Mouse (Mus musculus): ENCODE measurements around the gene Fam227a. TPM values are rescaled to one million over a fixed set of nuclear protein-coding genes. Genes with fewer than 3 reads are reported as not detected.
A peak's percentile ranks its signal among the peaks of the same experiment; 100 is the strongest.

The Fam227a gene
- polyA plus RNA-seq (2014; fragmentation: Nextera tagmentation; extraction: Ambion mirVana), result 3.4 and 5.3 TPM in 2 replicates

DNA sequence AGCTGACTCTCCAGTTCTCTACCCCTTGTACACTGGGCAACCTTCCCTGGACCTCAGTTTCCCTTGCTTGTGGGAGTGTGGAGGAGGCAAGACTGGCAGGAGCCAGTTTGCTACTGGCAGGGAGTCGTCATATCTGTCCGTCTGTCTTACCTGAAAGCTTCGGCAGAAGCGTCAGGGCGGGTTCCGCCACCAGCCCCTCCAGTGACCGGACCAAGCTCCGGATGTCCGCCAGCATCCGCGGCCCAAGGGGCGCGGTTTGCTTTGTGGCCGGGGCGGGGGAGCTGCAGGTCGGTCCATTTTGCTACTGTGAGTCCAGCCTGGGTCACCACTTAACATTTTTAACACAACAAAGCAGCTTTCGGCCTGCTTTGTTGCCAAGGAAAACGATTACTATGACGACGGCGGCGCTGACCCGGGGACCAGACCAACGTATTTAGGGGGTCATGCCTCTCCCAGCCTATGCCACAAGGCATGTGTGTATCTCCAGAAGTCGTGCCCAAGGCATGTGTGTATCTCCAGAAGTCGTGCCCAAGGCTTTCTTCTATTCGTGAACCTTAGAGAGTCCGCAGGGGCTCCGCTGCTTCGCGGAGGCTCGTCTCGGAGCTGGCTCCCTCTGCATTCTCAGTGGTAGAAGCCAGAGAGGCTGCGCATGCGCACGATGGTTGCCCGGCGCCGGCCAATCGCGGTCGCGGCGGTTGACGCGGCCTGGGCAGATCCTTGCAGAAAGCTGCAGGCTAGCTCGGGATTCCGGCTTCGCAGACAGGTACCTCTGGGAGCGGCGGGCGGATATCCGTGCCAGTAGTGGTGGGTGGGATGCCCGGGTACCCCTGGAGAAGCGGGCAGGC, at the start of gene Fam227a, which contains the start of gene Cby1:
Gene Fam227a (minus strand): TSS at position 426 of the 845 bp plus-strand sequence.
Gene Cby1 (plus strand): TSS at position 669 of the 845 bp plus-strand sequence.
- ATAC-seq (peak; percentile 93), DNase-seq (ENCODE audit: low spot score) (peak; percentile 95)
- no peaks in the 10 kb centered on the region for H3K27me3 ChIP-seq (replicated peaks; ENCODE audit: control insufficient read depth, insufficient read depth, low read length)
- H3K9me3 ChIP-seq (replicated peaks; ENCODE audit: control insufficient read depth, low read length), result no peaks in the 10 kb centered on the region
- peak within 1 kb of the TSS; percentile 53 for H3K4me3 ChIP-seq (ENCODE audit: low read depth, low read length)
- H3K27ac ChIP-seq (ENCODE audit: low read depth, low read length), result peak within 1 kb of the TSS; percentile 94
- H3K4me1 ChIP-seq (ENCODE audit: control insufficient read depth, insufficient read depth, low read length), result peaks cover 5% of the 10 kb centered on the region; the same call in 1 of the 2 replicates
- H3K9ac ChIP-seq (ENCODE audit: low read length), result peak within 1 kb of the TSS; percentile 80
- 0 out of 2 replicates have a peak, but pooled peaks cover 14% of the 10 kb centered on the region for H3K36me3 ChIP-seq (ENCODE audit: control insufficient read depth, insufficient read depth, low read length)
- under 1% methylated on average over 55 of the region's 55 CpGs for WGBS
- H3K4me2 ChIP-seq (ENCODE audit: low read length), result peak within 1 kb of the TSS; percentile 62

DNA sequence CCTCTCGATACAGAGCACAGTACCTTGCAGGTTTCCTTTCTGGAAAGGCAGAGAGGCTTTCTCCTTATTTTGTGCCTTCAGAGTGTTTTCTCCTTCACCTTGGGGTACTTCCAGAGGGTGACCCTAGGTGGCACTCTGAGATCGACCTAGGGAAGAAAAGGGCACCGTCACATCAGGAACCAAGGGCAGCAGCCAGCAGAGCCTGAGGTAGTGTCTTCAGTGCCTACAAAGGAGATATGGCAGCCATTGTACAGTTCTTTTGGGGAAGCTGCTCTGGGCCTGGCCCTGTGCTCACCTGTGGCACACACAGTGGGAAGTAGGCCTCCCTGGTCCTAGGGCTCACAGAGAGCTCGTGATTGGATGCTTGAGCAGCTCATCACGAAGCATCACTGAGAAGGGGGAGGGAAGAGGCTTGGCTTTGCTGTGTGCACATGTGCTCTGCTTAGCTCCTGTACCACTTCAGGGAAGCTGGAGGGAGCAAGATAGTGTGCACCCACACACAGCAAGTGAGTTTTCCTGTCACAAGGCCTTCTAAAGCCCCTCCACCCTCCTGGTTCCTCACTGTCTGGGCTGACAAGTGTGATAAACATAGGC, 49.6 kb upstream of the Fam227a start:
- Histone ChIP-seq H3K27me3 (replicated peaks; ENCODE audit: control insufficient read depth, insufficient read depth, low read length) (no peaks in the 10 kb centered on the region), H3K9me3 (replicated peaks; ENCODE audit: control insufficient read depth, low read length) (no peaks in the 10 kb centered on the region), H3K4me2 (ENCODE audit: low read length) (no peak overlapping the region), H3K36me3 (ENCODE audit: control insufficient read depth, insufficient read depth, low read length) (peaks cover 60% of the 10 kb centered on the region), H3K4me3 (ENCODE audit: low read depth, low read length) (no peak overlapping the region), H3K27ac (ENCODE audit: low read depth, low read length) (no peak overlapping the region), H3K4me1 (ENCODE audit: control insufficient read depth, insufficient read depth, low read length) (no peaks in the 10 kb centered on the region), H3K9ac (ENCODE audit: low read length) (no peak overlapping the region)
- DNase-seq (ENCODE audit: low spot score) (no peak), ATAC-seq (no peak)
- WGBS, result 85% methylated on average over 5 of the region's 5 CpGs

DNA sequence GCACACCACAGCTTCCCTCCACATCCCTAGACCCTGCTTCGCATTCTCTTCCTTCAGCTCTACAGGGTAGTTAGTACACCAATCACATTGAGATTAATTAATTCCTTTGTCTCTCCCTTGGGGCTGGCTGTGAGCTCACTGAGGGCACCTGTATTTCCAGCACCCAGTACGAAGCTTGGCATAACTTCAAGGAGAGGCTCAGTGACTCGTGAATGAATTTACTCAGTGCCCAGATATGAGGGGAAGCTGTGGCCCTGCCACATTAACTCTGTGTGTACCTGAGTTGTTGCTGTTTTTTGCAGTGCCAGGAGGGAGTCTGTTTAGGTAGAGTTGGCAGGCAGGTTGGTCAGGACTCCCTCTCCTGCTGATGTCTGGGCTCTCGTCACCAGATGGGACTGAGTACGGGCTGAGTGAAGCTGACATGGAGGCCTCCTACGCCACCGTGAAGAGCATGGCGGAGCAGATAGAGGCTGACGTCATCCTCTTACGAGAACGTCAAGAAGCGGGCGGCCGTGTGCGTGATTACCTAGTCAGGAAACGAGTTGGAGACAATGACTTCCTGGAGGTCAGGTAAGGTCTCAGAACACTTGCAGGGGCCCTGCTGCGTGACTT, 48.0 kb upstream of the Fam227a start:
- Histone ChIP-seq H3K4me1 (ENCODE audit: control insufficient read depth, insufficient read depth, low read length) (no peaks in the 10 kb centered on the region), H3K9ac (ENCODE audit: low read length) (no peak overlapping the region), H3K36me3 (ENCODE audit: control insufficient read depth, insufficient read depth, low read length) (peaks cover 44% of the 10 kb centered on the region), H3K27ac (ENCODE audit: low read depth, low read length) (no peak overlapping the region), H3K9me3 (replicated peaks; ENCODE audit: control insufficient read depth, low read length) (no peaks in the 10 kb centered on the region), H3K27me3 (replicated peaks; ENCODE audit: control insufficient read depth, insufficient read depth, low read length) (no peaks in the 10 kb centered on the region), H3K4me3 (ENCODE audit: low read depth, low read length) (no peak overlapping the region), H3K4me2 (ENCODE audit: low read length) (no peak overlapping the region)
- DNase-seq (ENCODE audit: low spot score), result peak; percentile 13
- no peak for ATAC-seq
- 81% methylated on average over 17 of the region's 17 CpGs for WGBS

DNA sequence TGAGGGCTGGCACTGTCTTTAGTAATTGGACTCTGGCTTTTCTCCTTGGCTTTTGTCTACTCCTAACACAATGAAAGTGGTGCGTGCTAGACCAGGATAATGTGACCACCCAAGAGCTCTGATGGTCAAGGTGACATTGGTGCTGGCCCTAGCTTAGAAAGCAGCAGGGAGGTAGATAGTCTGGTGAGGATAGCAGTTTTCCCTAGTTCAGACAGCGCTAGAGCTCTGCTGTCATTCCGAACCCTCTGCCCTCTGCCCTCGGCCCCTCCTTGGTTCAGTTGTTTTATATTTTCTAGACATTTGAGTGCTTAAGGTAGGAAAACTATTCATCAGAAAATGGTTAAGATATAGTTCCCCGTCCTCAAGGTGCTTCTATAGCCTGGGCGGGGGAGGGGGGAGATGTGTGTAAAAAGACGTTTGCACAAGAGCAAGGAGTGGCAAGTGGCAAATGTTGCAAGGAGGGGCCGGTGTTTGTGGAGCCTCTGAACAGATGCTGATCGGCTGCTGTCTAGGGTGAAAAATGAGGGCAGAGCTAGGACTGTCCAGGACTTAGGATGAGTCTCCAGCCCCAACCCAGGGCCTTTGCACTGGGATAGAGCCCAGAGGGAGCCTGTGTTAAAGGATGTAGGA, 38.9 kb upstream of the Fam227a start:
- no peak overlapping the region for H3K4me3 ChIP-seq (ENCODE audit: low read depth, low read length)
- no peak for DNase-seq (ENCODE audit: low spot score)
- peaks cover 11% of the 10 kb centered on the region for H3K36me3 ChIP-seq (ENCODE audit: control insufficient read depth, insufficient read depth, low read length)
- H3K9me3 ChIP-seq (replicated peaks; ENCODE audit: control insufficient read depth, low read length), result no peaks in the 10 kb centered on the region
- 77% methylated on average over 9 of the region's 9 CpGs for WGBS
- H3K4me1 ChIP-seq (ENCODE audit: control insufficient read depth, insufficient read depth, low read length), result peaks cover 2% of the 10 kb centered on the region
- ATAC-seq, result peak; percentile 12; the same call in 1 of the 2 replicates
- H3K27me3 ChIP-seq (replicated peaks; ENCODE audit: control insufficient read depth, insufficient read depth, low read length), result no peaks in the 10 kb centered on the region
- H3K9ac ChIP-seq (ENCODE audit: low read length), result no peak overlapping the region
- H3K4me2 ChIP-seq (ENCODE audit: low read length), result no peak overlapping the region
- H3K27ac ChIP-seq (ENCODE audit: low read depth, low read length), result peak overlapping the region; percentile 84

DNA sequence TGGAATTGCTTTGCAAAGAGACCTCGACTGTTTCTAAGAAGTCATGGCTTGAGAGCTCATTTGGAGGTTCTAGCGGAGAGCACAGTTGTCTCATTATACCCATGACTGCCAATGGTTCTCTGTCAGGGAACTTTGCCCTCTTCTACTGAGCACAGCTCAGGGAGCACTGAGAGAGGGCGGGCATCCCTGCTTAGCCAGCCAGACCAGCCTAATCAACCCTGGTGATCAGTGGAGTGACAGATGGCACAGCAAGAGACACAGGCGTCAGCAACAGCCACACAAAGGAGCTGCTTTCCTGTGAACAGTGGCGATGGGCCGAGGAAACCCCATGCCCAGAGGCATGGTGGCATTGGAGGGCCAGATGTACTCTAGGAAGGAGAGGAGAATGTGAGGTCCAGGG, 38.3 kb upstream of the Fam227a start:
- DNase-seq (ENCODE audit: low spot score) (peak; percentile 61), ATAC-seq (peak; percentile 80)
- Histone ChIP-seq H3K27ac (ENCODE audit: low read depth, low read length) (peak overlapping the region; percentile 84), H3K9ac (ENCODE audit: low read length) (no peak overlapping the region), H3K4me1 (ENCODE audit: control insufficient read depth, insufficient read depth, low read length) (peaks cover 9% of the 10 kb centered on the region), H3K4me2 (ENCODE audit: low read length) (no peak overlapping the region), H3K27me3 (replicated peaks; ENCODE audit: control insufficient read depth, insufficient read depth, low read length) (no peaks in the 10 kb centered on the region), H3K9me3 (replicated peaks; ENCODE audit: control insufficient read depth, low read length) (no peaks in the 10 kb centered on the region), H3K36me3 (ENCODE audit: control insufficient read depth, insufficient read depth, low read length) (peaks cover 11% of the 10 kb centered on the region), H3K4me3 (ENCODE audit: low read depth, low read length) (no peak overlapping the region)
- WGBS, result 67% methylated on average over 6 of the region's 6 CpGs

DNA sequence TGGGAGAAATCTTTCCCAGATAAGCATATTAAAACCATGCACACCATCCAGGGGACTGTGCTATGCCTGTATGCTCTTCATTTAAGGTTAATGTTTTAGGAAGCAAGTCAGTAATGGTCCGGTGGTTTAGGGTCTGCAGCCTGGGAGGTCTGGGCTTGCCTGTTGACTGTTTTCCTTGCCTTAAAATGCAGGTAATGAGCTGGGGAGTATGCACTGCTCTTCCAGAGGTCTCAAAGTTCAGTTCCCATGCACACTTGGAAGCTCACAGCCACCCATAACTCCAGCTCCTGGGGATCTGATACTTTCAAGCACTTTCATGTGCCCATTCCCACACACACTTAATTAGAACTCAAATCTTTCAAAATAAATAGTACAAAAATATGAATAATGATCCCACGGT, 37.8 kb upstream of the Fam227a start:
- Histone ChIP-seq H3K9ac (ENCODE audit: low read length) (no peak overlapping the region), H3K4me3 (ENCODE audit: low read depth, low read length) (no peak overlapping the region), H3K4me2 (ENCODE audit: low read length) (no peak overlapping the region), H3K9me3 (replicated peaks; ENCODE audit: control insufficient read depth, low read length) (no peaks in the 10 kb centered on the region), H3K4me1 (ENCODE audit: control insufficient read depth, insufficient read depth, low read length) (peaks cover 14% of the 10 kb centered on the region), H3K36me3 (ENCODE audit: control insufficient read depth, insufficient read depth, low read length) (peaks cover 11% of the 10 kb centered on the region), H3K27me3 (replicated peaks; ENCODE audit: control insufficient read depth, insufficient read depth, low read length) (no peaks in the 10 kb centered on the region), H3K27ac (ENCODE audit: low read depth, low read length) (peak overlapping the region; percentile 84; the same call in 1 of the 2 replicates)
- WGBS, result 94% methylated on average over 2 of the region's 2 CpGs
- ATAC-seq (no peak), DNase-seq (ENCODE audit: low spot score) (no peak)

DNA sequence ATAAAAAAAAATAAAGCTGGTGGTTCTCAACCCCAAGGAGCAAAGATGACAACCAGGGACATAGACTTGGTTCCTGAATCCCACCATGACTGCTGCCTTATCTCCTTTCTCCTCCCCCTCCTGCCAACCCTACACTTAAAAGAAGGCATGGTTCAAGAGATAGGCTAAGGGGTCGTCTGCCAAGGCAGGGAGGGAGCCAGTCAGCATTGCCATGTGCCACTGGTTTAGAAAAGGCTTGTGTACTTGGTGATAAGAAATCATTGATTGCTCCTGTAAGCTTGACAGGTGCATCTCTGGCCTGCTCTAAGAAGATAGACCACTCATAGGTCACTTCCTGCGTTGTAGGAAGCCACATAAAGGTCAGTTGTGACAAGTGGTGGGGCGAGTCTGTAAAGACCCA, 36.8 kb upstream of the Fam227a start:
- Histone ChIP-seq H3K27me3 (replicated peaks; ENCODE audit: control insufficient read depth, insufficient read depth, low read length) (no peaks in the 10 kb centered on the region), H3K9ac (ENCODE audit: low read length) (no peak overlapping the region), H3K4me2 (ENCODE audit: low read length) (no peak overlapping the region), H3K9me3 (replicated peaks; ENCODE audit: control insufficient read depth, low read length) (no peaks in the 10 kb centered on the region), H3K36me3 (ENCODE audit: control insufficient read depth, insufficient read depth, low read length) (peaks cover 11% of the 10 kb centered on the region), H3K4me1 (ENCODE audit: control insufficient read depth, insufficient read depth, low read length) (peaks cover 16% of the 10 kb centered on the region), H3K27ac (ENCODE audit: low read depth, low read length) (no peak overlapping the region), H3K4me3 (ENCODE audit: low read depth, low read length) (no peak overlapping the region)
- 85% methylated on average over 3 of the region's 3 CpGs for WGBS
- no peak for ATAC-seq
- DNase-seq (ENCODE audit: low spot score), result no peak

DNA sequence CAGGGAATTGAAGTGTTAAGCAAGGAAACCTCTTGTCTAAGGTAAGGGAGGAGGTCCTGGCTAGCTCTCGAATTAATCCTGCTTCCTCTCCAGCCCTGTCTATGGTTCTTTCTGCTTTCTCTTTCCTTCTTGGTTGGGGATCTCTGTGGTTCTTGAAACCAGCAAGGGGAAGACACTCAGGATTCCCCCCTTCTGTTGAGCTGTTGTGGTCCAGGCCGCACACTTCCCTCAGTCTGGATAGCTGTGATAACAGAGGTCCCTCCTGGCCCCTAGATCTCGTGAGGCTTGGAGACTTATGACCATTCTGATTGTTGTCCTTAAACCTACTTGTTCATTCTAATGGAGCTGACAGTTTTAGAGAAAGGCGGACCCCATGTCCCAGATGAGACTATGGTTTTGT, 35.8 kb upstream of the Fam227a start:
- no peak overlapping the region for H3K9ac ChIP-seq (ENCODE audit: low read length)
- DNase-seq (ENCODE audit: low spot score), result no peak
- ATAC-seq, result no peak
- WGBS, result 94% methylated on average over 4 of the region's 4 CpGs
- peaks cover 11% of the 10 kb centered on the region for H3K36me3 ChIP-seq (ENCODE audit: control insufficient read depth, insufficient read depth, low read length)
- H3K4me3 ChIP-seq (ENCODE audit: low read depth, low read length), result no peak overlapping the region
- no peak overlapping the region for H3K27ac ChIP-seq (ENCODE audit: low read depth, low read length)
- no peaks in the 10 kb centered on the region for H3K9me3 ChIP-seq (replicated peaks; ENCODE audit: control insufficient read depth, low read length)
- no peak overlapping the region for H3K4me2 ChIP-seq (ENCODE audit: low read length)
- H3K4me1 ChIP-seq (ENCODE audit: control insufficient read depth, insufficient read depth, low read length), result peaks cover 21% of the 10 kb centered on the region
- H3K27me3 ChIP-seq (replicated peaks; ENCODE audit: control insufficient read depth, insufficient read depth, low read length), result no peaks in the 10 kb centered on the region

Measured in forebrain, embryonic 14.5 days (tissue).